Mouse (Mus musculus) adrenal gland, postnatal 0 days (tissue): ENCODE results near the gene A030003K21Rik. TPM values are rescaled to one million over a fixed set of nuclear protein-coding genes. Genes with fewer than 3 reads are reported as not detected.

ENCODE experiments used
- polyA plus RNA-seq: library from polyadenylated mRNA; unstranded; fragments of >200 nt; fragmentation: Nextera tagmentation; extraction: Ambion mirVana; gene quantifications from 2 replicates; pipeline ENCODE4 v1.2.1, GENCODE M21; 2015

A030003K21Rik gene
- polyA plus RNA-seq = not detected in 2 replicates

GRCm38 (mm10) chr1:82943295-82943694 is at the start of gene A030003K21Rik:
A030003K21Rik (minus strand) TSS chr1:82943388.

GRCm38 (mm10) chr1:82959870-82960385 is 16.7 kb upstream of the A030003K21Rik start, which contains the start of gene Gm47955:
Gm47955 (plus strand) TSS chr1:82960286.

GRCm38 (mm10) chr1:82955913-82956312 is 12.7 kb upstream of the A030003K21Rik start, which contains the start of gene Gm7544:
Gm7544 (minus strand) TSS chr1:82956013.

GRCm38 (mm10) chr1:82931326-82931725 is 11.9 kb downstream of the A030003K21Rik start, which contains the start of gene Gm6217:
Gm6217 (minus strand) TSS chr1:82931399.

GRCm38 (mm10) chr1:82924650-82925049 is 18.5 kb downstream of the A030003K21Rik start, which contains the start of gene A030014E15Rik:
A030014E15Rik (plus strand) TSS chr1:82924917.

GRCm38 (mm10) chr1:82913025-82913424 is 30.2 kb downstream of the A030003K21Rik start, which contains the start of gene A030005L19Rik:
A030005L19Rik (plus strand) TSS chr1:82913325.

Other genes with a start within 250 kb of the A030003K21Rik start
- 272 and 275 TPM in 2 replicates for gene Mff, start 218.5 kb downstream of the A030003K21Rik start, polyA plus RNA-seq
- 0.48 and 1.2 TPM in 2 replicates for gene Tm4sf20, start 174.9 kb downstream of the A030003K21Rik start, polyA plus RNA-seq
- gene Gm47791, start 172.1 kb downstream of the A030003K21Rik start, polyA plus RNA-seq = not detected in 2 replicates
- 15.1 and 18.3 TPM in 2 replicates for gene Agfg1, start 103.9 kb downstream of the A030003K21Rik start, polyA plus RNA-seq
- gene A030005L19Rik, start 30.1 kb downstream of the A030003K21Rik start, polyA plus RNA-seq = 0.27 TPM in 1 of 2 replicates, not detected in the other
- gene A030014E15Rik, start 18.5 kb downstream of the A030003K21Rik start, polyA plus RNA-seq = not detected in 2 replicates
- gene Gm6217, start 12.0 kb downstream of the A030003K21Rik start, polyA plus RNA-seq = not detected in 2 replicates
- gene Gm7544, start 12.6 kb upstream of the A030003K21Rik start, polyA plus RNA-seq = not detected in 2 replicates
- gene Gm47955, start 16.9 kb upstream of the A030003K21Rik start, polyA plus RNA-seq = not detected in 2 replicates
- gene Gm47959, start 57.2 kb upstream of the A030003K21Rik start, polyA plus RNA-seq = not detected in 2 replicates
- gene Slc19a3, start 95.1 kb upstream of the A030003K21Rik start, polyA plus RNA-seq = 1.1 and 1.2 TPM in 2 replicates
- not detected in 2 replicates for gene Krtap28-10, start 99.1 kb upstream of the A030003K21Rik start, polyA plus RNA-seq
- not detected in 2 replicates for gene Gm47969, start 101.5 kb upstream of the A030003K21Rik start, polyA plus RNA-seq
- gene A030005K14Rik, start 116.0 kb upstream of the A030003K21Rik start, polyA plus RNA-seq = not detected in 2 replicates
- not detected in 2 replicates for gene Krtap28-13, start 117.5 kb upstream of the A030003K21Rik start, polyA plus RNA-seq
- gene Ccl20, start 173.4 kb upstream of the A030003K21Rik start, polyA plus RNA-seq = 0.58 and 1.6 TPM in 2 replicates
- 0.11 TPM in 1 of 2 replicates, not detected in the other for gene Daw1, start 216.4 kb upstream of the A030003K21Rik start, polyA plus RNA-seq